Mouse (Mus musculus): Measurements from ENCODE around the gene Ift122. TPM values are rescaled to one million over a fixed set of nuclear protein-coding genes. Genes with fewer than 3 reads are reported as not detected.

The Ift122 gene
- polyA plus RNA-seq, 2 experiments: 17.9 to 21.2 TPM

DNA sequence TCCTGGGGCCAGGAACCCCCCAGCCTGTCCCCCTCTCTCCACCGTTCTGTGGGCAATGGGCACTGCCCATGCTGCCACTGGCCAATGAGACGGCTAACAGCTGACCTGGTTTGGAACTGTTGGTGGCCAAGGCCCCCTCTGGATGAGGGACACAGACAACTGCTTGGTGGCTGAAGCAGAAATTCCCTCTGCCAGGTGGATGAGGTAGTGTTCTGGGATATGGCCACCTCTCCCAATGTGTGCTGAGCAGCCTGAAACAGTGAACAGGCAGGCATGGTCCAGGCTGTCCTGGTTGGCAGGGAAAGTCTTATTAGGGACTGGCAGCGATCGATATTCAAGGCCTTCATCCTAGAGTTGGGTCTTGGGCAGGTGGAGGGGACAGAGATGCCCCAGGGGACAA lies 101.9 kb downstream of the Ift122 start:
- no peaks in the 10 kb centered on the region for H3K9me3 ChIP-seq (ENCODE audit: control insufficient read depth, low read length)
- no peaks in the 10 kb centered on the region for H3K27me3 ChIP-seq (ENCODE audit: control insufficient read depth, insufficient read depth, low read length)
- no peak overlapping the region for H3K4me2 ChIP-seq (replicated peaks; ENCODE audit: low read depth, low read length, severe bottlenecking)
- ATAC-seq (ENCODE audit: low FRiP score, low read depth) (no peak), DNase-seq (ENCODE audit: low spot score) (no peak)
- no peak overlapping the region for H3K4me3 ChIP-seq (replicated peaks; ENCODE audit: low read length)
- H3K27ac ChIP-seq (replicated peaks; ENCODE audit: low read depth, low read length): no peak overlapping the region
- 94% methylated on average over 4 of the region's 4 CpGs for WGBS
- H3K4me1 ChIP-seq (ENCODE audit: control insufficient read depth, insufficient read depth, low read length): peaks cover 23% of the 10 kb centered on the region
- H3K36me3 ChIP-seq (ENCODE audit: control insufficient read depth, insufficient read depth, low read length): no peaks in the 10 kb centered on the region
- no peak overlapping the region for H3K9ac ChIP-seq (ENCODE audit: low read depth, low read length, severe bottlenecking)
- no peak for TF ChIP-seq POLR2A (IDR thresholded peaks at IDR 0.05; ENCODE audit: borderline replicate concordance, extremely low read depth, insufficient read depth, insufficient read length)

DNA sequence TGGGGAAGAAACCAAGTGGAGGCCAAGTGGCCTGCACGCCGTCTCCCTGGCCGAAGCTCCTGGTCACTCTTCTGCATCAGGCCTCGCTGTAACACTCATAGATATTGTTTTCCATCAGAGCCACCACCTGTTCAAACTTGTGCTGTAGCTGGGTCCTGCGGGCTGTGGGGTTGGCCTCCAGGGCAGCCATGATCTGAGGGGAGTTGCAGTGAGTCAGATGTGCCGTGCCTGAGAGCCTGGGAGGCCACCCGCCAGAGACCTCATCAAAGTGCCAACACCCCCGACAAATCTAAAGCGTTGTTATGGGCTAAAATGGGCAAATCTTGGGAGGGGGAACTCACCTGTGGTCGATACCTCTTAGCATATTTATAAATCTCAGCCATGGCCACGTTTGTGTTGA lies 102.4 kb downstream of the Ift122 start:
- Histone ChIP-seq H3K27me3 (ENCODE audit: control insufficient read depth, insufficient read depth, low read length) (no peaks in the 10 kb centered on the region), H3K9me3 (ENCODE audit: control insufficient read depth, low read length) (no peaks in the 10 kb centered on the region), H3K4me1 (ENCODE audit: control insufficient read depth, insufficient read depth, low read length) (peaks cover 23% of the 10 kb centered on the region), H3K9ac (ENCODE audit: low read depth, low read length, severe bottlenecking) (no peak overlapping the region), H3K27ac (replicated peaks; ENCODE audit: low read depth, low read length) (no peak overlapping the region), H3K4me2 (replicated peaks; ENCODE audit: low read depth, low read length, severe bottlenecking) (no peak overlapping the region), H3K4me3 (replicated peaks; ENCODE audit: low read length) (no peak overlapping the region), H3K36me3 (ENCODE audit: control insufficient read depth, insufficient read depth, low read length) (no peaks in the 10 kb centered on the region)
- no peak for TF ChIP-seq POLR2A (IDR thresholded peaks at IDR 0.05; ENCODE audit: borderline replicate concordance, extremely low read depth, insufficient read depth, insufficient read length)
- DNase-seq (ENCODE audit: low spot score): no peak
- ATAC-seq (ENCODE audit: low FRiP score, low read depth): no peak
- 73% methylated on average over 11 of the region's 11 CpGs for WGBS

DNA sequence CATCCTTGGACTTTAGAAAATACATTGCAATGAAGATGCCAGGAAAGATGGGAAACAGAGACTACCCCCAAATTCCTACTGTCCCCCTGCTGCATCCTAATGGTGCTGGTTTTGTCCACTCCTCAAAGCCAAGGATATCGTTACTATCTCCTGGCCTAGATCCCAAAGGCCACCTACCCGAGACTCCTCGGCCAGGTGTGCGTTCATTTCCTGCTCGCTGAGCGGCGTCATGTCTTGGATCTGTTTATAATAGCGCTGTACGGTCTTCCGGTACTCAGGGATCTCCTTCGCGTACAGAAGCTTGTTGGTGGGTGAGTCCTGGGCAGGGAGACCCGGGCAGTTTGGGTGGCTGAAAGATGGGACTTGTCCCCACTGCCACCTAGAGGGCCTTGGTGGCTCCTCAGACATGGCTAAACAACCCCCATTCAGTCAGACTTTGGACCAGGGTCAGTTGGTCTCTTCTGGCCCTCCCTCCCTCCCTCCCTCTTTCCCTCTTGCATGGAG lies 103.2 kb downstream of the Ift122 start:
- no peak overlapping the region for H3K4me2 ChIP-seq (replicated peaks; ENCODE audit: low read depth, low read length, severe bottlenecking)
- ATAC-seq (ENCODE audit: low FRiP score, low read depth): no peak
- no peak for TF ChIP-seq POLR2A (IDR thresholded peaks at IDR 0.05; ENCODE audit: borderline replicate concordance, extremely low read depth, insufficient read depth, insufficient read length)

DNA sequence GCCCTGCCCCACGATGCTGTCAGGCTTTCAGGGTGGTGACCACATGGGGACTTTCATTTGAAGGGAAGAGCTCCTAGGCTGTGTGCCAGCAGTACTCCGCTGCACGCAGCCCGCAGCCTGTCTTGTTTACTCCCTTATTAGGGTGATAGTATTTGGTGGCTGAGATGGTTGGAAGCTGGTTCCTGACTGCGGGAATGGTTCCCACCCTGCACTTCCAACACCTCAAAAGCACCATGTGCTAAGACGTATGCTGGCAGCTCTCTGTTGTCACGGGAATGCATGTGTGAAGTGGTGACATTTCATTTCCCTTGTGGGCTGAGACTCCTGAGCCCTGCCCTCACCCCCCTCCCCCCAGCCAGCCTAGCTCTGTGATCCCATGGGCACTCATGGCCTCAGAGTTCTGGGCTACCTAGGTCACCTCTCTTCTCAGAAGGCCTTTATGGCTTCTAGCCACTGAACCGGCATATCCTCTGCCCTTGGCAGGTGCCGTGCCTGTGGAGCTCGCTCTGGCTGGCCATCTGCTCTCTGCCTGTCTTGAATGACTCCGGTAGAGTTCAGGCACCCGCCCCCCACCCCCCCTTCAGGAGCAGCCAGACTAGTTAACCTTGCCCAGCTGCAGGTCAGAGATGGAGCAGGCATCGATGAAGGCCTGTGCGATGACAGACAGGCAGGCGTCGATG lies 103.8 kb downstream of the Ift122 start:
- H3K36me3 ChIP-seq (ENCODE audit: control insufficient read depth, insufficient read depth, low read length): no peaks in the 10 kb centered on the region
- H3K4me2 ChIP-seq (replicated peaks; ENCODE audit: low read depth, low read length, severe bottlenecking): no peak overlapping the region
- no peak overlapping the region for H3K27ac ChIP-seq (replicated peaks; ENCODE audit: low read depth, low read length)
- no peak overlapping the region for H3K4me3 ChIP-seq (replicated peaks; ENCODE audit: low read length)
- DNase-seq (ENCODE audit: low spot score) (peak; percentile 26), ATAC-seq (ENCODE audit: low FRiP score, low read depth) (no peak)
- no peak for TF ChIP-seq POLR2A (IDR thresholded peaks at IDR 0.05; ENCODE audit: borderline replicate concordance, extremely low read depth, insufficient read depth, insufficient read length)
- H3K9me3 ChIP-seq (ENCODE audit: control insufficient read depth, low read length): no peaks in the 10 kb centered on the region
- peaks cover 23% of the 10 kb centered on the region for H3K4me1 ChIP-seq (ENCODE audit: control insufficient read depth, insufficient read depth, low read length)
- no peaks in the 10 kb centered on the region for H3K27me3 ChIP-seq (ENCODE audit: control insufficient read depth, insufficient read depth, low read length)
- H3K9ac ChIP-seq (ENCODE audit: low read depth, low read length, severe bottlenecking): peak overlapping the region; percentile 40; the same call in 1 of the 2 replicates
- 33% methylated on average over 16 of the region's 16 CpGs for WGBS

More for the DNA sequence above, 103.2 kb downstream of the Ift122 start:
- H3K9ac ChIP-seq (ENCODE audit: low read depth, low read length, severe bottlenecking): no peak overlapping the region
- WGBS: 76% methylated on average over 13 of the region's 13 CpGs
- H3K4me1 ChIP-seq (ENCODE audit: control insufficient read depth, insufficient read depth, low read length): peaks cover 23% of the 10 kb centered on the region
- H3K27me3 ChIP-seq (ENCODE audit: control insufficient read depth, insufficient read depth, low read length): no peaks in the 10 kb centered on the region
- no peak overlapping the region for H3K4me3 ChIP-seq (replicated peaks; ENCODE audit: low read length)
- no peak overlapping the region for H3K27ac ChIP-seq (replicated peaks; ENCODE audit: low read depth, low read length)
- H3K36me3 ChIP-seq (ENCODE audit: control insufficient read depth, insufficient read depth, low read length): no peaks in the 10 kb centered on the region
- DNase-seq (ENCODE audit: low spot score): no peak
- no peaks in the 10 kb centered on the region for H3K9me3 ChIP-seq (ENCODE audit: control insufficient read depth, low read length)

DNA sequence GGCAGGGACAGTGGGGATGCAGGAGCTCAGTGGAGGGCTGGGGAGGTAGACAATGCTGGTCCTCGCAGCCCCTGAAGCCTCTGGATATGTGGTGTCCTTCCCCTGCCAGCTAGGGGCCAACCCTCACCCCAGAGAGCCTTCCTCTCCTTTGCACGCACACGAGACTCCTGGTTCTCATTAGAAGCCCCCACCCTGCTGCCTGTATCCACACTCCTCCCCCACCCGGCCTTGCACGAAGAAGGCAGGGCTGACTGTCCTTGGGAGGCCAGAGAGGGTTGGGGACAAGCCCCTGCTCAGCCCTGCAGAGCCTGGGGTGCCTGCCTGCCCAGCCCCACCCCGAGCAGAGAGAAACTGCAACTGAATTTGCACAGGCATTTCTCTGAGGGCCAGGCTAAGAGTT lies 104.4 kb downstream of the Ift122 start:
- no peak overlapping the region for H3K4me2 ChIP-seq (replicated peaks; ENCODE audit: low read depth, low read length, severe bottlenecking)
- no peak for ATAC-seq (ENCODE audit: low FRiP score, low read depth)

More for the DNA sequence above, 104.4 kb downstream of the Ift122 start:
- Histone ChIP-seq H3K27me3 (ENCODE audit: control insufficient read depth, insufficient read depth, low read length) (no peaks in the 10 kb centered on the region), H3K27ac (replicated peaks; ENCODE audit: low read depth, low read length) (no peak overlapping the region), H3K4me1 (ENCODE audit: control insufficient read depth, insufficient read depth, low read length) (peaks cover 23% of the 10 kb centered on the region), H3K9ac (ENCODE audit: low read depth, low read length, severe bottlenecking) (peak overlapping the region; percentile 40), H3K36me3 (ENCODE audit: control insufficient read depth, insufficient read depth, low read length) (no peaks in the 10 kb centered on the region), H3K9me3 (ENCODE audit: control insufficient read depth, low read length) (no peaks in the 10 kb centered on the region), H3K4me3 (replicated peaks; ENCODE audit: low read length) (no peak overlapping the region)
- DNase-seq (ENCODE audit: low spot score): no peak
- no peak for TF ChIP-seq POLR2A (IDR thresholded peaks at IDR 0.05; ENCODE audit: borderline replicate concordance, extremely low read depth, insufficient read depth, insufficient read length)
- 27% methylated on average over 5 of the region's 6 CpGs for WGBS

All from limb, embryonic 14.5 days (tissue).